Comparison of ENCODE assay signal across 8 mouse cellular contexts in the genomic region with DNA sequence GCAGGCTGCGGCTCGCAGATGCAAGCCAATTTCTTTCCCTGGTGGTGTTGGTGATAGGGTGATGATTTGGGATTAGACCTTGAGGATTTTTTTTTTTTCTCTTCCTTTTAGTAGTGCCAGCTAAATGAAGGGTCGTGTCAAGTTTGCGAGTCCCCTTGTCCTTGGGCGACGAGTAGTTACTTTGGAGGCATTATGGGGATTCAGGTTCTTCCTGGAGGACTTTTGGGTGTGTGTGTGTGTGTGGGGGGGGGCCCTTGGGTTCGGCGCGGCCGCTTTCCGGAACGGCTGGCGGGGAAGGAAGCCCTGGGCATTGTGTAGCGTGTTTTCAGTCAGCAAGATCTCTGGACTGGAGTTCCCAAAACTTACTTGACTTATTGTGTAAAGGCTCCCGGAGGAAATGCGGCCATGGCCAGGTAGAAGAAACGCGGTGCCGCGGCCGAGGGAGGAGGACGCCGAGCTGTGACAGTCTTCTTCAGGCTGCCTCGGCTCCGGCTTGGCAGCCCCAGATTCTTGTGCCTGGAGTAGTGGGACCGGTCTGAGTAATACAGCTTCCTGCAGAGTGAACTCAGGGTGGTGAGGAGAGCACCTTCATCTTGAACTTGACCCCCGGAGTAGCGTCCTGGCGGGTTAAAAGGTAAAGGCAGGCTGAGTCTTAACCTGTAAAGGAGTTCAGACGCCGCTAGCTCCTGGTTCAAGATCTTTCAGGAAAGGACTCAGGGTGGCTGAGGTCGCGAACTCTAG. TPM values are rescaled to one million over a fixed set of nuclear protein-coding genes. Genes with fewer than 3 reads are reported as not detected.
DNase-seq lines count a peak whose midpoint lies in the region; ATAC-seq and TF ChIP-seq lines count a peak whose summit lies in the region.

No protein-coding gene starts in this region.

- intact Hi-C loops in left cerebral cortex, postnatal 4 days (cut with DNase I): no loop called here

- under 1% methylated on average over 33 of the region's 33 CpGs for WGBS in hindbrain, embryonic 12.5 days
- WGBS in midbrain, embryonic 11.5 days: under 1% methylated on average over 33 of the region's 33 CpGs

- H3K4me2 ChIP-seq in hindbrain, embryonic 12.5 days (replicated peaks): peak overlapping the region; percentile 97
- H3K4me2 ChIP-seq in midbrain, embryonic 11.5 days: peak overlapping the region; percentile 98

- no peak for TF ChIP-seq CTCF in embryonic fibroblast, embryonic 13.5 days (IDR thresholded peaks at IDR 0.05; ENCODE audit: borderline replicate concordance, insufficient read depth, low read length)

- H3K9ac ChIP-seq in hindbrain, embryonic 12.5 days: peak overlapping the region; percentile 80
- peak overlapping the region; percentile 68 for H3K9ac ChIP-seq in midbrain, embryonic 11.5 days (ENCODE audit: low read length)

- TF ChIP-seq POLR2A in embryonic fibroblast, embryonic 13.5 days (IDR thresholded peaks at IDR 0.05; ENCODE audit: low read depth, low read length): 0 out of 2 replicates have a peak, but pooled peaks have one; percentile 23

- no peaks in the 10 kb centered on the region for H3K36me3 ChIP-seq in erythroblast, embryonic 14.5 days (ENCODE audit: control insufficient read depth)
- H3K36me3 ChIP-seq in hindbrain, embryonic 12.5 days: no peaks in the 10 kb centered on the region
- H3K36me3 ChIP-seq in midbrain, embryonic 11.5 days (ENCODE audit: control insufficient read depth, insufficient read depth, low read length): no peaks in the 10 kb centered on the region

- peak; percentile 55 for DNase-seq in adrenal gland, postnatal 10 days
- peak; percentile 5 for DNase-seq in left cerebral cortex, postnatal 4 days
- DNase-seq in midbrain, embryonic 11.5 days (ENCODE audit: low spot score, missing footprints): peak; percentile 94
- peak; percentile 18 to 24 for DNase-seq in thymus, postnatal 36 days

- H3K4me1 ChIP-seq in erythroblast, embryonic 14.5 days (ENCODE audit: control insufficient read depth): no peaks in the 10 kb centered on the region; the same call in 1 of the 2 replicates
- H3K4me1 ChIP-seq in embryonic fibroblast, embryonic 13.5 days (ENCODE audit: control insufficient read depth, insufficient read depth, low read length): peaks cover 31% of the 10 kb centered on the region
- H3K4me1 ChIP-seq in hindbrain, embryonic 12.5 days: peaks cover 22% of the 10 kb centered on the region
- H3K4me1 ChIP-seq in midbrain, embryonic 11.5 days (ENCODE audit: control insufficient read depth, insufficient read depth, low read length): peaks cover 16% of the 10 kb centered on the region

- H3K4me3 ChIP-seq in erythroblast, embryonic 14.5 days (replicated peaks): peak overlapping the region; percentile 59
- H3K4me3 ChIP-seq in embryonic fibroblast, embryonic 13.5 days (ENCODE audit: insufficient read depth, low read length): peak overlapping the region; percentile 78
- peak overlapping the region; percentile 87 for H3K4me3 ChIP-seq in hindbrain, embryonic 12.5 days
- H3K4me3 ChIP-seq in midbrain, embryonic 11.5 days (ENCODE audit: low read depth, low read length): peak overlapping the region; percentile 56

- H3K27me3 ChIP-seq in erythroblast, embryonic 14.5 days (ENCODE audit: control insufficient read depth): peaks cover 59% of the 10 kb centered on the region
- H3K27me3 ChIP-seq in hindbrain, embryonic 12.5 days: peaks cover 6% of the 10 kb centered on the region; the same call in 1 of the 2 replicates
- peaks cover 10% of the 10 kb centered on the region; the same call in 1 of the 2 replicates for H3K27me3 ChIP-seq in midbrain, embryonic 11.5 days (ENCODE audit: control insufficient read depth, insufficient read depth, low read length)

- ATAC-seq in erythroblast, adult 5-6 weeks (replicated peaks; ENCODE audit: low FRiP score, poor library complexity, severe bottlenecking): no peak
- ATAC-seq in hindbrain, embryonic 12.5 days (ENCODE audit: low FRiP score): no peak
- peak; percentile 10; the same call in 1 of the 2 replicates for ATAC-seq in midbrain, embryonic 11.5 days (ENCODE audit: low FRiP score)

- H3K27ac ChIP-seq in embryonic fibroblast, embryonic 13.5 days (ENCODE audit: insufficient read depth, low read length): peak overlapping the region; percentile 78
- H3K27ac ChIP-seq in hindbrain, embryonic 12.5 days: peak overlapping the region; percentile 86
- H3K27ac ChIP-seq in midbrain, embryonic 11.5 days (ENCODE audit: low read depth, low read length): no peak overlapping the region

- no peaks in the 10 kb centered on the region; the same call in 1 of the 2 replicates for H3K9me3 ChIP-seq in erythroblast, embryonic 14.5 days (ENCODE audit: control insufficient read depth, low read length)
- H3K9me3 ChIP-seq in hindbrain, embryonic 12.5 days (replicated peaks): no peaks in the 10 kb centered on the region
- no peaks in the 10 kb centered on the region for H3K9me3 ChIP-seq in midbrain, embryonic 11.5 days (ENCODE audit: control insufficient read depth, low read length)

RNA-seq across cellular contexts. Expression of a gene that starts 1.1 kb away (rescaled TPM):
- 0.01 TPM in 2 replicates for polyA plus RNA-seq in erythroblast, embryonic 14.5 days (2012)
- total RNA-seq in erythroblast, adult 5-6 weeks (2015; ENCODE audit: low replicate concordance): 0.84 and 3.3 TPM in 2 replicates
- total RNA-seq in erythroblast, adult 5-6 weeks (2017; ENCODE audit: low replicate concordance): 1.1 and 3.4 TPM in 2 replicates
- 10 to 100 TPM; 18.9 to 31.4 TPM for total RNA-seq in adrenal gland, postnatal 10 days (2021)
- 61.8 and 66.1 TPM in 2 replicates for polyA plus RNA-seq in embryonic fibroblast, embryonic 13.5 days (2011; ENCODE audit: insufficient read length, low read depth, missing spikeins)
- 18.2 and 18.9 TPM in 2 replicates for polyA plus RNA-seq in hindbrain, embryonic 12.5 days (2016; fragmentation: Nextera tagmentation; extraction: Ambion mirVana)
- total RNA-seq in left cerebral cortex, postnatal 4 days (2021): 10 to 100 TPM in 1 of 2 experiments, 1 to 10 TPM in 1; 9.4 to 10.8 TPM
- polyA plus RNA-seq in midbrain, embryonic 11.5 days (2014; fragmentation: Nextera tagmentation; extraction: Ambion mirVana): 6.2 and 6.7 TPM in 2 replicates

Comparison
In these comparisons a context has a peak if more than half of its experiments do, and no peak if none do; other contexts are left out.
1. DNase-seq: peak in every context shown above with its lines; median percentile 94 in midbrain, embryonic 11.5 days; 55 in adrenal gland, postnatal 10 days; 21 in thymus, postnatal 36 days; 5 in left cerebral cortex, postnatal 4 days.